Mouse (Mus musculus): Measurements from ENCODE around the gene Vstm2l. TPM values are rescaled to one million over a fixed set of nuclear protein-coding genes. Genes with fewer than 3 reads are reported as not detected.

Vstm2l gene
- total and polyA plus RNA-seq, 3 experiments = not detected

- Histone ChIP-seq H3K4me1 (ENCODE audit: insufficient read depth, low read depth, low read length) (no peaks in the 10 kb centered on the region), H3K36me3 (replicated peaks) (peaks cover 88% of the 10 kb centered on the region), H3K9me3 (replicated peaks) (no peaks in the 10 kb centered on the region), H3K27me3 (ENCODE audit: insufficient read depth, low read length) (no peaks in the 10 kb centered on the region), H3K4me3 (ENCODE audit: low read depth, low read length) (no peak overlapping the region)
- TF ChIP-seq GATA2 (IDR thresholded peaks at IDR 0.05; ENCODE audit: borderline replicate concordance, low read depth, low read length) (no peak), GATA1 (IDR thresholded peaks at IDR 0.05; ENCODE audit: borderline replicate concordance, low read length) (no peak), CTCF (IDR thresholded peaks at IDR 0.05; ENCODE audit: low read depth, low read length) (no peak), TAL1 (conservative IDR thresholded peaks at IDR 0.05; ENCODE audit: low read depth, low read length) (no peak), POLR2AphosphoS5 (IDR thresholded peaks at IDR 0.05; ENCODE audit: insufficient replicate concordance, low read depth, low read length) (no peak)
- DNase-seq (ENCODE audit: low spot score) = no peak
- no peak for ATAC-seq (ENCODE audit: extremely low read depth, insufficient number of reproducible peaks, low FRiP score, poor library complexity, severe bottlenecking)
These were observed 37.1 kb upstream of the Vstm2l start for GRCm38 (mm10) chr2:157877394-157877793.

- Histone ChIP-seq H3K27me3 (ENCODE audit: insufficient read depth, low read length) (no peaks in the 10 kb centered on the region), H3K4me3 (ENCODE audit: low read depth, low read length) (no peak overlapping the region), H3K36me3 (replicated peaks) (peaks cover 86% of the 10 kb centered on the region), H3K9me3 (replicated peaks) (no peaks in the 10 kb centered on the region), H3K4me1 (ENCODE audit: insufficient read depth, low read depth, low read length) (no peaks in the 10 kb centered on the region)
- ATAC-seq (ENCODE audit: extremely low read depth, insufficient number of reproducible peaks, low FRiP score, poor library complexity, severe bottlenecking) (no peak), DNase-seq (ENCODE audit: low spot score) (no peak)
- no peak for TF ChIP-seq POLR2AphosphoS5 (IDR thresholded peaks at IDR 0.05; ENCODE audit: insufficient replicate concordance, low read depth, low read length)
- no peak for TF ChIP-seq GATA1 (IDR thresholded peaks at IDR 0.05; ENCODE audit: borderline replicate concordance, low read length)
- TF ChIP-seq GATA2 (IDR thresholded peaks at IDR 0.05; ENCODE audit: borderline replicate concordance, low read depth, low read length) = no peak
- TF ChIP-seq CTCF (IDR thresholded peaks at IDR 0.05; ENCODE audit: low read depth, low read length) = no peak
- no peak for TF ChIP-seq TAL1 (conservative IDR thresholded peaks at IDR 0.05; ENCODE audit: low read depth, low read length)
These were observed 36.5 kb upstream of the Vstm2l start for GRCm38 (mm10) chr2:157877967-157878366.

- no peaks in the 10 kb centered on the region for H3K9me3 ChIP-seq (replicated peaks)
- H3K27me3 ChIP-seq (ENCODE audit: insufficient read depth, low read length) = no peaks in the 10 kb centered on the region
- peaks cover 84% of the 10 kb centered on the region for H3K36me3 ChIP-seq (replicated peaks)
- no peaks in the 10 kb centered on the region for H3K4me1 ChIP-seq (ENCODE audit: insufficient read depth, low read depth, low read length)
- ATAC-seq (ENCODE audit: extremely low read depth, insufficient number of reproducible peaks, low FRiP score, poor library complexity, severe bottlenecking) (no peak), DNase-seq (ENCODE audit: low spot score) (no peak)
- no peak overlapping the region for H3K4me3 ChIP-seq (ENCODE audit: low read depth, low read length)
- TF ChIP-seq GATA2 (IDR thresholded peaks at IDR 0.05; ENCODE audit: borderline replicate concordance, low read depth, low read length) (no peak), POLR2AphosphoS5 (IDR thresholded peaks at IDR 0.05; ENCODE audit: insufficient replicate concordance, low read depth, low read length) (no peak), GATA1 (IDR thresholded peaks at IDR 0.05; ENCODE audit: borderline replicate concordance, low read length) (no peak), TAL1 (conservative IDR thresholded peaks at IDR 0.05; ENCODE audit: low read depth, low read length) (no peak), CTCF (IDR thresholded peaks at IDR 0.05; ENCODE audit: low read depth, low read length) (no peak)
These were observed 32.5 kb upstream of the Vstm2l start for GRCm38 (mm10) chr2:157881939-157882338.

GRCm38 (mm10) chr2:157887275-157888025, 27.0 kb upstream of the Vstm2l start:
- ATAC-seq (ENCODE audit: extremely low read depth, insufficient number of reproducible peaks, low FRiP score, poor library complexity, severe bottlenecking) = no peak
- Histone ChIP-seq H3K4me1 (ENCODE audit: insufficient read depth, low read depth, low read length) (no peaks in the 10 kb centered on the region), H3K36me3 (replicated peaks) (peaks cover 87% of the 10 kb centered on the region), H3K27me3 (ENCODE audit: insufficient read depth, low read length) (no peaks in the 10 kb centered on the region), H3K4me3 (ENCODE audit: low read depth, low read length) (no peak overlapping the region), H3K9me3 (replicated peaks) (no peaks in the 10 kb centered on the region)
- DNase-seq (ENCODE audit: low spot score) = no peak
- TF ChIP-seq TAL1 (conservative IDR thresholded peaks at IDR 0.05; ENCODE audit: low read depth, low read length) = no peak
- no peak for TF ChIP-seq POLR2AphosphoS5 (IDR thresholded peaks at IDR 0.05; ENCODE audit: insufficient replicate concordance, low read depth, low read length)
- TF ChIP-seq GATA1 (IDR thresholded peaks at IDR 0.05; ENCODE audit: borderline replicate concordance, low read length) = no peak
- no peak for TF ChIP-seq CTCF (IDR thresholded peaks at IDR 0.05; ENCODE audit: low read depth, low read length)
- TF ChIP-seq GATA2 (IDR thresholded peaks at IDR 0.05; ENCODE audit: borderline replicate concordance, low read depth, low read length) = no peak

- peaks cover 56% of the 10 kb centered on the region for H3K36me3 ChIP-seq (replicated peaks)
These were observed 23.3 kb upstream of the Vstm2l start for GRCm38 (mm10) chr2:157891166-157891565.

GRCm38 (mm10) chr2:157897131-157897530, 17.3 kb upstream of the Vstm2l start:
- Histone ChIP-seq H3K27me3 (ENCODE audit: insufficient read depth, low read length) (peaks cover 35% of the 10 kb centered on the region), H3K9me3 (replicated peaks) (no peaks in the 10 kb centered on the region), H3K4me3 (ENCODE audit: low read depth, low read length) (no peak overlapping the region), H3K36me3 (replicated peaks) (peaks cover 3% of the 10 kb centered on the region), H3K4me1 (ENCODE audit: insufficient read depth, low read depth, low read length) (no peaks in the 10 kb centered on the region)
- ATAC-seq (ENCODE audit: extremely low read depth, insufficient number of reproducible peaks, low FRiP score, poor library complexity, severe bottlenecking) (no peak), DNase-seq (ENCODE audit: low spot score) (no peak)
- no peak for TF ChIP-seq POLR2AphosphoS5 (IDR thresholded peaks at IDR 0.05; ENCODE audit: insufficient replicate concordance, low read depth, low read length)
- no peak for TF ChIP-seq TAL1 (conservative IDR thresholded peaks at IDR 0.05; ENCODE audit: low read depth, low read length)
- TF ChIP-seq GATA1 (IDR thresholded peaks at IDR 0.05; ENCODE audit: borderline replicate concordance, low read length) = no peak

More at GRCm38 (mm10) chr2:157891166-157891565, 23.3 kb upstream of the Vstm2l start:
- DNase-seq (ENCODE audit: low spot score) = no peak
- Histone ChIP-seq H3K4me3 (ENCODE audit: low read depth, low read length) (no peak overlapping the region), H3K9me3 (replicated peaks) (no peaks in the 10 kb centered on the region), H3K4me1 (ENCODE audit: insufficient read depth, low read depth, low read length) (no peaks in the 10 kb centered on the region), H3K27me3 (ENCODE audit: insufficient read depth, low read length) (peaks cover 13% of the 10 kb centered on the region; the same call in 1 of the 2 replicates)
- no peak for TF ChIP-seq POLR2AphosphoS5 (IDR thresholded peaks at IDR 0.05; ENCODE audit: insufficient replicate concordance, low read depth, low read length)
- TF ChIP-seq TAL1 (conservative IDR thresholded peaks at IDR 0.05; ENCODE audit: low read depth, low read length) = no peak
- no peak for TF ChIP-seq GATA1 (IDR thresholded peaks at IDR 0.05; ENCODE audit: borderline replicate concordance, low read length)
- no peak for TF ChIP-seq CTCF (IDR thresholded peaks at IDR 0.05; ENCODE audit: low read depth, low read length)
- no peak for TF ChIP-seq GATA2 (IDR thresholded peaks at IDR 0.05; ENCODE audit: borderline replicate concordance, low read depth, low read length)
- ATAC-seq (ENCODE audit: extremely low read depth, insufficient number of reproducible peaks, low FRiP score, poor library complexity, severe bottlenecking) = no peak
